Mouse (Mus musculus) midbrain, embryonic 16.5 days (tissue): ENCODE results near the gene Ly6g6e. TPM values are rescaled to one million over a fixed set of nuclear protein-coding genes. Genes with fewer than 3 reads are reported as not detected.

ENCODE experiments used
- ATAC-seq: fragments of 200-750 bp; cut with Nextera tagmentation; 2 replicates; pipeline ENCODE4 v1.8.0; 2017; ENCODE audit warnings: moderate TSS enrichment
- H3K27ac ChIP-seq: fragments of 300-500 bp; sonication (generic); 2 replicates; pipeline ENCODE4 v1.5.1; 2014; ENCODE audit warnings: mild to moderate bottlenecking, low read length, mixed read lengths
- H3K27me3 ChIP-seq: fragments of 300-500 bp; sonication (generic); 2 replicates; pipeline ENCODE4 v1.6.1; 2014; ENCODE audit warnings: low read depth, low read length, mixed read lengths; ENCODE audit not compliant: control insufficient read depth, insufficient read depth
- H3K36me3 ChIP-seq: fragments of 300-500 bp; sonication (generic); 2 replicates; pipeline ENCODE4 v1.6.1; 2014; ENCODE audit warnings: mild to moderate bottlenecking, low read length, moderate library complexity, mixed read lengths; ENCODE audit not compliant: control insufficient read depth, insufficient read depth
- H3K4me1 ChIP-seq: fragments of 300-500 bp; sonication (generic); 2 replicates; pipeline ENCODE4 v1.6.1; 2014; ENCODE audit warnings: mild to moderate bottlenecking, low read length, mixed read lengths; ENCODE audit not compliant: control insufficient read depth, insufficient read depth
- H3K4me2 ChIP-seq: fragments of 300-500 bp; sonication (generic); 2 replicates; pipeline ENCODE4 v1.6.1; 2014; ENCODE audit warnings: mild to moderate bottlenecking, low read length, mixed read lengths
- H3K4me3 ChIP-seq: fragments of 300-500 bp; sonication (generic); 2 replicates; pipeline ENCODE4 v1.5.1; 2014; ENCODE audit warnings: low read depth, mild to moderate bottlenecking, low read length, moderate library complexity, mixed read lengths
- H3K9ac ChIP-seq: fragments of 300-500 bp; sonication (generic); 2 replicates; pipeline ENCODE4 v1.6.1; 2014; ENCODE audit warnings: low read depth, low read length, mixed read lengths
- H3K9me3 ChIP-seq: fragments of 300-500 bp; sonication (generic); replicated peaks from 2 replicates; pipeline ENCODE4 v1.6.1; 2014; ENCODE audit warnings: mild to moderate bottlenecking, low read length, mixed read lengths; ENCODE audit not compliant: control insufficient read depth, poor library complexity, severe bottlenecking
- WGBS: fragments of 180-500 bp; shearing (Covaris S2); extraction: QIAGEN DNeasy Blood & Tissue Kit; methylation state at CpG from one replicate; pipeline ENCODE4 v1.1.7; 2014; 5-methylcytosine and 5-hydroxymethylcytosine counted together
- polyA plus RNA-seq: library from polyadenylated mRNA; unstranded; fragments of >200 nt; fragmentation: Nextera tagmentation; extraction: Ambion mirVana; gene quantifications from 2 replicates; pipeline ENCODE4 v1.2.1, GENCODE M21; 2015

Gene Ly6g6e
- polyA plus RNA-seq, 1 experiment from 2014 or later: 0.31 TPM

DNA sequence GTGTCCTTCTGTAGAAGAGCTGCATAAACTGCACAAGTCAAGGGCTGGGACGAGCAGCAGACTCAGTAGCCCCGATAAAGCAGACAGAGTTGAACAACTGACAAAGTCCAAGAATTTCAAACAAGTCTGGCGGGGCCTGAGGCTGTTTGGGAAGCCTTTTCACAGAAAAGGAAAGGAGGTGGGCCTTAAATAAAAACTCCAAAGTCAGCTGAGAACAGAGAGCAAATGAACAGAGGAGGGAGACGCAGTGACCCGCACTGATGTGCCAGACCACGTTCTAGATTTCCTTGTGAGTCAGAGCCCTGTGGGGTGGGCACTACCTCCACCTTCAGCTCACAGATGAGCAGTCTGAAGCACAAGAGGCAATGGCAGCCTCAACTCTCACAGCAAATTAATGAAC is 41.8 kb upstream of the Ly6g6e start:
- Histone ChIP-seq H3K9me3 (no peaks in the 10 kb centered on the region), H3K27me3 (no peaks in the 10 kb centered on the region), H3K4me3 (no peak overlapping the region), H3K27ac (no peak overlapping the region), H3K9ac (no peak overlapping the region), H3K36me3 (no peaks in the 10 kb centered on the region), H3K4me2 (no peak overlapping the region), H3K4me1 (no peaks in the 10 kb centered on the region)
- WGBS: 77% methylated on average over 6 of the region's 6 CpGs
- ATAC-seq: no peak

DNA sequence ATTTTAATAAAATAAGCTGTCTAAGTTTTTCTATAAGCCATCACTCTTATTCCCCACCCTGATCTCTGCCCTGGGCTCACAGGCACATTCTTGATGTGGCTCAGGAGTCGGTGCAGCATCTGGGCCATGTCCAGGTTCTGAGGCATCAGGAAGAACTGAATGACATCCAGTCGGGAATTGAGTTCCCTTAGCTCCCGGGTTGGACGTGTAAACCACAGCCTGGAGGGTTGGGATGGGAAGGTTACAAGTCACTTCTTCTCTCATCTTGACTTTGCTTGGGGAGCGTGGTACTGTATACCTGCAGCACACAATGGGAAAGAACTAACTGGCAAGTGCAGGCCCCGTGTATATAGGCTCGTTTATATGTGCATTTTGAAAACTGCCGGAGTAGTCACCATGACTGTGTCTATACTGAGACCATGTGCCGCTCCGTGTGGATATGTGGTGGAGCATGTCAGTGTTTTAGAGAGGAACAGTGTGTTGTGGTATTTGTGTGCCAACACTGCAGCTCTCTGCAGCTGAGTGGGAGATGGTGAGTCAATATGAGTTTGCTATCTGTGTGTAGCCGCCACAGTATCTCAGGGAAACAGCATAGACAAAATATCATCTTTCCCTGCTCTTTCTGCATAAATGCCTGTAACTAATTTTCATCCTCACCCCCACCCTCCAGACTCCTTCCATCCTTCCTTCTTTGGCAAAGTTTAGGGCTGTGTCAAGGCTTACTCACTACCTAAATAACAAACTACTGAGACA is 37.4 kb upstream of the Ly6g6e start:
- 89% methylated on average over 11 of the region's 11 CpGs for WGBS
- Histone ChIP-seq H3K9me3 (no peaks in the 10 kb centered on the region), H3K27me3 (no peaks in the 10 kb centered on the region), H3K27ac (no peak overlapping the region), H3K9ac (no peak overlapping the region), H3K36me3 (no peaks in the 10 kb centered on the region), H3K4me3 (no peak overlapping the region), H3K4me2 (no peak overlapping the region), H3K4me1 (no peaks in the 10 kb centered on the region)
- no peak for ATAC-seq

DNA sequence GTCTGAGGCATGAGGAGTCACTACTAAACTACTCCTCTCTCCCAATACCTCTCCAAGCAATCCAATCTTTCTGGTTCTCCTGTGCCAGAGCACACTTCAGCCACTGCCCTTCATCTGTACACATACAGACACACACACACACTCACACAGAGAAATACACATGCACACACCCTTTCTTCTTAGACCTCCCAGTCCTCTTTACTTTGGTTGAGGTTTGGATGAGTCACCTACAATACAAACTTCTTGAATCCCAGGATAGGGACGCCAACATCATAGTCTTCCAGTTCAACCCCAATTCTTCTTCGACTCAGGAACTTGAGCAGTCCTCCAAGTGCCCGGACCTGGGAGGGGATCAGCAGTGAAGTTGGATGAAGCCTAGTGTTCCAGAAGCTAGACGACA is 32.9 kb upstream of the Ly6g6e start:
- Histone ChIP-seq H3K4me2 (no peak overlapping the region), H3K9ac (no peak overlapping the region), H3K27me3 (no peaks in the 10 kb centered on the region), H3K4me3 (no peak overlapping the region), H3K36me3 (no peaks in the 10 kb centered on the region), H3K27ac (no peak overlapping the region), H3K4me1 (no peaks in the 10 kb centered on the region; the same call in 1 of the 2 replicates), H3K9me3 (no peaks in the 10 kb centered on the region)
- WGBS: 92% methylated on average over 4 of the region's 4 CpGs
- ATAC-seq: no peak

GRCm38 (mm10) chr17:35044904-35045806 is 31.5 kb upstream of the Ly6g6e start:
- WGBS: 88% methylated on average over 7 of the region's 7 CpGs
- no peak overlapping the region; the same call in 1 of the 2 replicates for H3K4me3 ChIP-seq

DNA sequence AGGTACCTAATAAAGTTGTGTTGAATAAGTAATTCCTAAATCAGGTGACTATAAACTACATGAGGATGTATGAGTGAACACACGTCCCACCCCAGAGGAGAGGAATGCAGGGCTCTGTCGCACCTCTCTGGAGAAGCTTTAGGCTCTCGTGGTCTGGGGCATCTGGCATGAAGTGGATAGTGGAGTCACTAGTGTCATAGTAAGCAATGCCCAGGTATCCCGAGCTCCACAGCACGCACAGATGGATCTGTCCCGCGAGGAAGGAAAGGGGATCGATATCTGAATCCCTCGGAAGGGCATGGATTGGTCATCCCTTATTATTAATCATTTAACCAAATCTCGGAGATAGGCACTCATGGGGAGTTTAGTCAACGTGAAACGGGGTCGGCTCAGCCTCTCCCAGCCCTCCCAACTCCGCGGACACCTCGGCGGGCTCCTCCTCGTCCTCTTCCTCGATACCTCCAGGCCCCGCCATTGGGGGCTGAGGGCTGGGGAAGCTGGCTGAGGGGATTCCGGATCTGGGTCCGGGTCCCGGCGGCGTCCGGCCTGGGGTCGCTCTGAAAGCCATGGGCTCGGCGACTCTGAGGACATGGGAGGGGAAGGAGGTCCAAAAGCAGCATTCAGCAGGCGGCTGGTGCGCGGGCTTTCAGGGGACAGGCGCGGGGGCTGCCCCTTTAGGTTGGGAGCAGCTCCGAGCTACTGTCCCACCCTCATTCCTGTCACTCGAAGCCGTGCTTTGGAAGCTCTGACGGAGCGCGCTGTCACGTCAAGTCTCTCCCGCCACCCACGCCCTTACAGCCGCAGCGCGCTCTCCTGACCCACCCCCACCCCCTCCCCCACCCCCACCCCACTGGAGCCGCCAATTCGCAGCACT is 30.7 kb upstream of the Ly6g6e start:
- H3K9me3 ChIP-seq: no peaks in the 10 kb centered on the region
- H3K4me3 ChIP-seq: peak overlapping the region; percentile 67
- peaks cover 7% of the 10 kb centered on the region for H3K4me1 ChIP-seq
- WGBS: 6% methylated on average over 41 of the region's 48 CpGs
- peak overlapping the region; percentile 86 for H3K9ac ChIP-seq
- no peaks in the 10 kb centered on the region for H3K36me3 ChIP-seq
- peak; percentile 84 for ATAC-seq
- no peaks in the 10 kb centered on the region for H3K27me3 ChIP-seq
- peak overlapping the region; percentile 100 for H3K4me2 ChIP-seq
- peak overlapping the region; percentile 64 for H3K27ac ChIP-seq

More at GRCm38 (mm10) chr17:35044904-35045806, 31.5 kb upstream of the Ly6g6e start:
- ATAC-seq: no peak
- Histone ChIP-seq H3K27ac (no peak overlapping the region), H3K36me3 (no peaks in the 10 kb centered on the region), H3K27me3 (no peaks in the 10 kb centered on the region), H3K9ac (no peak overlapping the region; the same call in 1 of the 2 replicates), H3K4me2 (peak overlapping the region; percentile 100), H3K4me1 (peaks cover 6% of the 10 kb centered on the region; the same call in 1 of the 2 replicates), H3K9me3 (no peaks in the 10 kb centered on the region)

GRCm38 (mm10) chr17:35046681-35047455 is 29.8 kb upstream of the Ly6g6e start, which contains the start of gene Msh5:
Gene Msh5 (minus strand): TSS chr17:35046745.
- Histone ChIP-seq H3K27ac (peak within 1 kb of the TSS; percentile 64), H3K9ac (peak within 1 kb of the TSS; percentile 86), H3K27me3 (no peaks in the 10 kb centered on the region), H3K4me2 (peak within 1 kb of the TSS; percentile 100), H3K4me3 (peak within 1 kb of the TSS; percentile 67), H3K4me1 (peaks cover 11% of the 10 kb centered on the region), H3K9me3 (no peaks in the 10 kb centered on the region), H3K36me3 (no peaks in the 10 kb centered on the region)
- WGBS: 3% methylated on average over 33 of the region's 33 CpGs
- peak; percentile 99 for ATAC-seq

- Histone ChIP-seq H3K4me2 (no peak overlapping the region), H3K27ac (no peak overlapping the region), H3K4me3 (no peak overlapping the region), H3K9ac (no peak overlapping the region), H3K9me3 (no peaks in the 10 kb centered on the region), H3K36me3 (no peaks in the 10 kb centered on the region), H3K27me3 (no peaks in the 10 kb centered on the region), H3K4me1 (peaks cover 11% of the 10 kb centered on the region)
- WGBS: 64% methylated on average over 1 of the region's 1 CpGs
- ATAC-seq: no peak
Measured at GRCm38 (mm10) chr17:35047688-35048087, 29.0 kb upstream of the Ly6g6e start.
